Mouse (Mus musculus): ENCODE data around the gene Stac3. TPM values are rescaled to one million over a fixed set of nuclear protein-coding genes. Genes with fewer than 3 reads are reported as not detected.

Gene Stac3
- polyA plus RNA-seq (2012; rRNA removed), result 6.8 and 10.4 TPM in 2 replicates

GRCm38 (mm10) chr10:127500894-127501893 is at the start of gene Stac3:
Gene Stac3 (plus strand): TSS chr10:127501686.

GRCm38 (mm10) chr10:127514764-127515163 is 13.3 kb downstream of the Stac3 start, which contains the start of gene Ndufa4l2:
Gene Ndufa4l2 (plus strand): TSS chr10:127514967.

GRCm38 (mm10) chr10:127522088-127522581 is 20.6 kb downstream of the Stac3 start, which contains the start of gene Shmt2:
Gene Shmt2 (minus strand): TSS chr10:127522444.

GRCm38 (mm10) chr10:127534036-127534928 is 32.8 kb downstream of the Stac3 start, which contains the start of gene Nxph4:
Gene Nxph4 (minus strand): TSS chr10:127534559.

Other genes starting within 250 kb of the Stac3 start
- gene Kif5a, start 238.3 kb upstream of the Stac3 start, polyA plus RNA-seq (2012; rRNA removed), result 162 and 165 TPM in 2 replicates
- gene Dctn2, start 235.3 kb upstream of the Stac3 start, polyA plus RNA-seq (2012; rRNA removed), result 336 TPM in 2 replicates
- 26.6 and 33.0 TPM in 2 replicates for gene Mbd6, start 212.7 kb upstream of the Stac3 start, polyA plus RNA-seq (2012; rRNA removed)
- 94.5 and 96.6 TPM in 2 replicates for gene Mars, start 189.9 kb upstream of the Stac3 start, polyA plus RNA-seq (2012; rRNA removed)
- gene Arhgap9, start 179.7 kb upstream of the Stac3 start, polyA plus RNA-seq (2012; rRNA removed), result 0.48 and 0.60 TPM in 2 replicates
- 5.2 and 7.5 TPM in 2 replicates for gene Gli1, start 159.7 kb upstream of the Stac3 start, polyA plus RNA-seq (2012; rRNA removed)
- gene Inhbe, start 147.3 kb upstream of the Stac3 start, polyA plus RNA-seq (2012; rRNA removed), result 0.01 TPM in 1 of 2 replicates, not detected in the other
- gene Inhbc, start 131.3 kb upstream of the Stac3 start, polyA plus RNA-seq (2012; rRNA removed), result not detected in 2 replicates
- 48.7 and 63.2 TPM in 2 replicates for gene R3hdm2, start 121.4 kb upstream of the Stac3 start, polyA plus RNA-seq (2012; rRNA removed)
- gene Ndufa4l2, start 13.3 kb downstream of the Stac3 start, polyA plus RNA-seq (2012; rRNA removed), result 13.5 and 15.8 TPM in 2 replicates
- 61.1 and 62.7 TPM in 2 replicates for gene Shmt2, start 20.8 kb downstream of the Stac3 start, polyA plus RNA-seq (2012; rRNA removed)
- 10.5 and 10.6 TPM in 2 replicates for gene Nxph4, start 32.9 kb downstream of the Stac3 start, polyA plus RNA-seq (2012; rRNA removed)
- 178 and 189 TPM in 2 replicates for gene Lrp1, start 119.5 kb downstream of the Stac3 start, polyA plus RNA-seq (2012; rRNA removed)
- 5.9 and 6.5 TPM in 2 replicates for gene Stat6, start 141.3 kb downstream of the Stac3 start, polyA plus RNA-seq (2012; rRNA removed)
- gene Nemp1, start 165.2 kb downstream of the Stac3 start, polyA plus RNA-seq (2012; rRNA removed), result 7.1 and 7.3 TPM in 2 replicates
- gene Nab2, start 166.9 kb downstream of the Stac3 start, polyA plus RNA-seq (2012; rRNA removed), result 13.1 and 13.3 TPM in 2 replicates
- gene Myo1a, start 203.5 kb downstream of the Stac3 start, polyA plus RNA-seq (2012; rRNA removed), result 2.2 and 3.5 TPM in 2 replicates
- 5.4 and 6.2 TPM in 2 replicates for gene Tac2, start 222.8 kb downstream of the Stac3 start, polyA plus RNA-seq (2012; rRNA removed)
- gene Zbtb39, start 237.9 kb downstream of the Stac3 start, polyA plus RNA-seq (2012; rRNA removed), result 9.3 and 10.1 TPM in 2 replicates

All from central nervous system, embryonic 18 days (tissue).